Mouse (Mus musculus) central nervous system, embryonic 18 days (tissue): ENCODE measurements around the gene Gcnt1. TPM values are rescaled to one million over a fixed set of nuclear protein-coding genes. Genes with fewer than 3 reads are reported as not detected.

Source experiments
- polyA plus RNA-seq: library from polyadenylated mRNA; depleted of rRNA; stranded (reverse); fragments of >200 nt; gene quantifications from 2 replicates; pipeline ENCODE4 v1.2.3, GENCODE M21; 2012; rRNA removed

The Gcnt1 gene
- polyA plus RNA-seq, result 0.66 and 0.74 TPM in 2 replicates

GRCm38 (mm10) chr19:17372701-17373100 lies at the start of gene Gcnt1:
Gcnt1 (minus strand) TSS chr19:17372844.

DNA sequence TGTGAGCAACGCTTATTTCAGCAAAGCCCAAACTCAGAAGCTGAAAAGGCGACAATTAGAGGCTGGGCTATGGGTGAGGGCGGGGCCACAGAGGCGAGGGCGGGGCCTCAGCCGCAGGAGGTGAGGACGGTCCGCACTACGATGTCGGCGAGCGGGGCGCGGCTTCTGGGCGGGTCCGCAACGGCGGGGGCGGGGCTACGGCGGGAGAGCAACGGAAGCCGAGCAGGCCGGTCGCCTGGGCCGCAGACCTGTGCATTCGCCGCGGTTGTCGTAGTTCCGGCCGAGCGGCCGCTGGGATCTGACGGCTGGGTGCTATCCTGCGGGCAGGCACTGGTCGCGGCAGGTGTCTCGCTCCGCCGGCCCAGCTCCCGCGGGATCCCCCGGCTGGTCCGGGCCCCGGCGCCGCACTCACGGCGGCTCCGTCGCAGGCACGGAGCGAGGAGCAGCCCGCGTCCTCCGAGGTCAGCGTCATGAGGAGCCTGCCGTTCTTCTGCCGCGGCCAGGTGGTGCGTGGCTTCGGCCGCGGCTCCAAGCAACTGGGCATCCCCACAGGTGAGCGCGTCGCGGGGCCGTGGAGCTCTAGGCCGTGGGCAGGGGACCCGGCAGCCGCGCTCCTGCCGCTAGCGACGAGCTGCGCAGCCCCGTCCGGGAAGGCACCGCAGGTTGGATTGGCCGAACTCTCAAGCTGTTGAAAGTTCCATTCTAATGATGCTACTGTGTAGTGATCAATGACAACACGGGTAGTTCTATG lies 21.4 kb upstream of the Gcnt1 start, which contains the start of gene Rfk:
TSS of gene Rfk (plus strand) at position 203 of the 751 bp plus-strand sequence.

Other genes starting within 250 kb of the Gcnt1 start
- gene Rfk, start 21.2 kb upstream of the Gcnt1 start, polyA plus RNA-seq, result 43.5 and 46.7 TPM in 2 replicates